Mouse (Mus musculus) hindbrain, embryonic 12.5 days (tissue): ENCODE measurements around the gene Mta3. TPM values are rescaled to one million over a fixed set of nuclear protein-coding genes. Genes with fewer than 3 reads are reported as not detected.
A peak's percentile ranks its signal among the peaks of the same experiment; 100 is the strongest.
"Not testable (repeated sequence)": the region's sequence is repeated elsewhere in the genome, so short reads cannot be mapped to it uniquely, and the experiment has no call there.

Experiments used
- ATAC-seq: fragments of 200-750 bp; cut with Nextera tagmentation; 2 replicates; pipeline ENCODE4 v1.8.0; 2017; ENCODE audit warnings: moderate TSS enrichment; ENCODE audit not compliant: low FRiP score
- H3K27ac ChIP-seq: fragments of 300-500 bp; sonication (generic); 2 replicates; pipeline ENCODE4 v1.5.1; 2016; ENCODE audit warnings: mild to moderate bottlenecking
- H3K27me3 ChIP-seq: fragments of 300-500 bp; sonication (generic); 2 replicates; pipeline ENCODE4 v1.6.1; 2016; ENCODE audit warnings: mild to moderate bottlenecking
- H3K36me3 ChIP-seq: fragments of 300-500 bp; sonication (generic); 2 replicates; pipeline ENCODE4 v1.6.1; 2016; ENCODE audit warnings: mild to moderate bottlenecking
- H3K4me1 ChIP-seq: fragments of 300-500 bp; sonication (generic); 2 replicates; pipeline ENCODE4 v1.6.1; 2016
- H3K4me2 ChIP-seq: fragments of 300-500 bp; sonication (generic); replicated peaks from 2 replicates; pipeline ENCODE4 v1.6.1; 2016; ENCODE audit warnings: mild to moderate bottlenecking
- H3K4me3 ChIP-seq: fragments of 300-500 bp; sonication (generic); 2 replicates; pipeline ENCODE4 v1.5.1; 2016; ENCODE audit warnings: mild to moderate bottlenecking
- H3K9ac ChIP-seq: fragments of 300-500 bp; sonication (generic); 2 replicates; pipeline ENCODE4 v1.6.1; 2016; ENCODE audit warnings: mild to moderate bottlenecking, moderate library complexity
- H3K9me3 ChIP-seq: fragments of 300-500 bp; sonication (generic); replicated peaks from 2 replicates; pipeline ENCODE4 v1.6.1; 2016; ENCODE audit warnings: mild to moderate bottlenecking
- WGBS: fragments of 180-500 bp; shearing (Covaris S2); methylation state at CpG from one replicate; pipeline ENCODE4 v1.1.7; 2016; 5-methylcytosine and 5-hydroxymethylcytosine counted together
- polyA plus RNA-seq: library from polyadenylated mRNA; unstranded; fragments of >200 nt; fragmentation: Nextera tagmentation; extraction: Ambion mirVana; gene quantifications from 2 replicates; pipeline ENCODE4 v1.2.1, GENCODE M21; 2016

Mta3 gene
- polyA plus RNA-seq, 1 experiment from 2014 or later: 43.4 TPM

DNA sequence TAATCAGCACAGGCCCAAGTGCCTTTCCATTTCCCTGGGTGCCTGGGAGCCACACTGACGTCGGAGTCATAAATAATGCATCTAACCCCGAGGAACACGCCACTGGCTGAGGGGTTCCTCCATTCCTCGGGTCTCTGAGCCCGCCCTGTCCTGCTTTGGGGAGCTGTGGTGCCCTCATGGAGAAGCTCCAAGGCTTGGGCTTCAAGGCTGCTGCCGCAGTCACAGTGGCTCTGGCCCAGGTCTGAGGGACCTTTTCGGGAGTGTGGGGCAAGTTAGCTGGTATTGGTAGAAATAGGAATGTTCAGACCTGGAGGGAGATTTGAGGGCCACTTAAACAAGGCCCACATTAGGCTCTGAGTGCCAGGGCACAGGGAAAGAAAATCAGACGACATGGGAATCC, 12.0 kb upstream of the Mta3 start:
- Histone ChIP-seq H3K4me2 (no peak overlapping the region), H3K27me3 (no peaks in the 10 kb centered on the region), H3K9ac (no peak overlapping the region), H3K4me3 (no peak overlapping the region), H3K36me3 (no peaks in the 10 kb centered on the region), H3K27ac (no peak overlapping the region), H3K9me3 (no peaks in the 10 kb centered on the region), H3K4me1 (no peaks in the 10 kb centered on the region)
- no peak for ATAC-seq
- WGBS: 82% methylated on average over 9 of the region's 9 CpGs

DNA sequence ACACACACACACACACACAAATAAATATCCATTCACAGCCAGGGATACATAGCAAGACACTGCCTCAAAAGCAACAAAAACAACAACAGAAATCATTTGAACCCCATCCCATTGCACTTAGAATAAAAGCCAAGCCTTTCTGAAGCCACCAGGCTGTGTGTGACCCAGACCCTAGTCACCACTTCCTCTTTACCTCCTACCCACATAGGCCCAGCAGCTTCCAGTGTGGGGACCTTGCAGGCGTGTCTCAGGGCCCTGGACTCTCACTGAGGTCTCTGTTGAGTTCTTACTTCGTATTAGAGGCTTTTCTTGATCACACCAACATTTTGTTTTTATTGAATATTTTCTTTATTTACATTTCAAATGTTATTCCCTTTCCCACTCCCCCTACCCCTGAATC, 10.2 kb upstream of the Mta3 start:
- H3K9me3 ChIP-seq: no peaks in the 10 kb centered on the region
- no peak overlapping the region for H3K27ac ChIP-seq
- no peak for ATAC-seq
- H3K36me3 ChIP-seq: no peaks in the 10 kb centered on the region
- no peaks in the 10 kb centered on the region for H3K4me1 ChIP-seq
- no peak overlapping the region for H3K4me3 ChIP-seq
- 73% methylated on average over 2 of the region's 2 CpGs for WGBS
- H3K9ac ChIP-seq: no peak overlapping the region
- H3K27me3 ChIP-seq: no peaks in the 10 kb centered on the region
- no peak overlapping the region for H3K4me2 ChIP-seq

DNA sequence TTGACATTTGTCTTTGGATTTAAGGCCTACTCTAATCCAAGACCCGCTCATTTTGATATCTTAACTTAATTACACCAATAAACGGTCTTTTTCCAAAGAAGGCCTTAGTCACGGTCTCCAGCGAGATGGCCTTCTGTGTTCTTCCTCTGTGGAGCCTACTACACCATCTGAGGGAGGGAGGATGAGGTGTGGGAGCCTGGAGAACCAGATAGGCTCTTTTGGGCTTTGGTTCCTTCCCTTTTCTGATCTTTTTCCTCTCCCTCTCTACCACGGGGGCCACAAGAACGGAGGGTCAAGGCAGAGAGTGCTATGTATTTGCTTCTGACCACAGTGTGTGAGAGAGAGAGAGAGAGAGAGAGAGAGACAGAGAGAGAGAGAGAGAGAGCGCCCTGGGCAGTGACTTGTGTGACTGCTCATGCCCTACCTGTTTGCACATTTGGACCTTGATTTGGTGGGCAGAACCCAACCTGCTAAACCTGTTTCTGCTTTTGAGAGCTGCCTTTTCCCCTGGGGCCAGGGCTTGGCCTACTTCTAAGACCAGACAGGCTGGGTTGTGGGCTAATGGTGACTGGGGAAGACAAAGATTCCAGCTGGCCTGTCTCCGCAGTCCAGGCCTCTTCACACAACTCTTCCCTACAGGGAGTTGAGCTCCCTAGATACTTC, 6.8 kb upstream of the Mta3 start:
- Histone ChIP-seq H3K9me3 (no peaks in the 10 kb centered on the region), H3K4me1 (no peaks in the 10 kb centered on the region), H3K4me3 (no peak overlapping the region), H3K27me3 (no peaks in the 10 kb centered on the region), H3K27ac (no peak overlapping the region), H3K36me3 (no peaks in the 10 kb centered on the region), H3K4me2 (no peak overlapping the region), H3K9ac (no peak overlapping the region)
- no peak for ATAC-seq
- WGBS: 88% methylated on average over 8 of the region's 8 CpGs

DNA sequence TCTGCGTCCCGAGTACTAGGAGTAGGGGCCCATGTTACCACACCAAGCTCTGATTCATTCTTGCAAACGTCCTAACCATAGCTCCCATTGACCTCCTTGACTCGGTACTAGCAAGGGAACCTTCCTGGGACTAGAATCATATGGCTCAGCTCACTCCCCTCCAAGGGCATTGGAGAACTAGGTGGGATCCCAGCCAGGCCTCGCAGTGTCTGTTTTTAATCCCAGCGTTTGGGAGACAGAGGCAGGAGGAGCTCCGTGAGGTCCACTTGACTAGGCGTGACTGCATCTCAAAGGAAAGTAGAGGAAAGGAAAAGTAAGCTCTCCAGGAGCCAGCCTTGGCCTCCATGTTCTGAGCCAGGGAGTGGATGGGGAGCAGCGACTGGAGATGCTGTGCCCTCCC, 5.8 kb upstream of the Mta3 start:
- H3K27me3 ChIP-seq: no peaks in the 10 kb centered on the region
- H3K36me3 ChIP-seq: no peaks in the 10 kb centered on the region
- H3K4me1 ChIP-seq: no peaks in the 10 kb centered on the region
- ATAC-seq: no peak
- no peak overlapping the region for H3K4me2 ChIP-seq
- no peaks in the 10 kb centered on the region for H3K9me3 ChIP-seq
- 85% methylated on average over 9 of the region's 9 CpGs for WGBS
- H3K27ac ChIP-seq: no peak overlapping the region
- no peak overlapping the region for H3K9ac ChIP-seq
- no peak overlapping the region for H3K4me3 ChIP-seq

DNA sequence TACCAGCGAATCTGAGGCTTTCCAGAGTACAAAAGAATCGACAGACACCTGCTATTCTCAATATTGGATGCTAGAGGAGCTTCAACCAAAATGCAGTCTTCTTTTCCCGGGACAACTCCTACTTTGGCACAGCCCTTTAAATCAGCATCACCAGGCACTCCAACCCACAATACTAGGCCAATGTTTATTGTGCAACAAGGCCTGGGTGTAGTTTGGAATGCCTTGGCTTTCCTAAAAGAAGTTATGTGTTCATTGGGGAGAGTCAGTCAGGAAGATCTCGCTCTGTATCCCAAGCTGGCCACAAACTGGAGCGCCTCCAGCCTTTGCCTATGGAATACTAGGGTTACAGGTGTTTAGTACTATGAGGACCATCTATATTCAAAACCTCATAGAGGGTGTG, 1.5 kb upstream of the Mta3 start:
- no peak for ATAC-seq
- peaks cover 9% of the 10 kb centered on the region for H3K4me1 ChIP-seq

DNA sequence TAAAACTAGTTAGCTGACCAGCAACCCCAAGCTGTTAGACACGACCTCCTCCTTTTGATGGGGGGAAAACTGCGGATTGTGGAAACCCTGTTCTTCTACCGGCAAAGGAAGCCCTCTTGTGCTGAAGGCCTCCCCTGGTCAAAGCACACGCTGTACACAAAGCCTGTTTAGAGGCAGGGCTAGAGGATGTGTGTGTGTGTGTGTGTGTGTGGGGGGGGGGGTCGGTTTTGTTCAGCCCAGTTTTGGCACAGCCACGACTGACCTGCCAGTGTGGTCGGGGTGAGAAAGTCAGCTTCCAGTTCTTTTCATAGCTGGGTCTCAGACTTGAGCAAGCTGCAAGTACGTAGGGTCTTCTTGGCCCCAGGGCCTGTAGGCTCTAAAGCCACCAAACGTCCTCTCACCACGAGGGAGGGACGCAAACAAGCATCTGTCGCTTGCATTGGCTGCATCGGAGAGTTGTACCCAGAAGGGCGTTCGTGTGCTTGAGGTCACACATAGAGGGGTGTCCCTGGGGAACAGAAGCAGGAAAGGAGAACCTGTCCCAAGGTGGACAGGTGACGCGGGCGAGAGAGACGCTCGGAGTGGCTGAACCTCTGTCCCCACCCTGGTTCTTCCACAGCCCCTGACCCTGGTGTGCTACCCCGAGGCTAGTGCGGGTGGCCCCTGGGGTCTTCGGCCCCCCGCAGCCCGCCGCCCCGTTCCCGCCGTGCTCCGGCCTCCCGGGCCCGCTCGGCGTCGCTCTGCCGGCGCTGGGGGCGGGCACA, 429 bp upstream of the Mta3 start:
- 2% methylated on average over 31 of the region's 38 CpGs for WGBS
- ATAC-seq: peak; percentile 80

More for the DNA sequence above, 1.5 kb upstream of the Mta3 start:
- no peaks in the 10 kb centered on the region for H3K36me3 ChIP-seq
- whole genome bisulfite sequencing: 91% methylated on average over 5 of the region's 5 CpGs
- H3K27ac ChIP-seq: no peak overlapping the region
- H3K9ac ChIP-seq: no peak overlapping the region
- no peaks in the 10 kb centered on the region for H3K9me3 ChIP-seq
- no peak overlapping the region for H3K4me2 ChIP-seq
- H3K27me3 ChIP-seq: no peaks in the 10 kb centered on the region
- no peak overlapping the region for H3K4me3 ChIP-seq

DNA sequence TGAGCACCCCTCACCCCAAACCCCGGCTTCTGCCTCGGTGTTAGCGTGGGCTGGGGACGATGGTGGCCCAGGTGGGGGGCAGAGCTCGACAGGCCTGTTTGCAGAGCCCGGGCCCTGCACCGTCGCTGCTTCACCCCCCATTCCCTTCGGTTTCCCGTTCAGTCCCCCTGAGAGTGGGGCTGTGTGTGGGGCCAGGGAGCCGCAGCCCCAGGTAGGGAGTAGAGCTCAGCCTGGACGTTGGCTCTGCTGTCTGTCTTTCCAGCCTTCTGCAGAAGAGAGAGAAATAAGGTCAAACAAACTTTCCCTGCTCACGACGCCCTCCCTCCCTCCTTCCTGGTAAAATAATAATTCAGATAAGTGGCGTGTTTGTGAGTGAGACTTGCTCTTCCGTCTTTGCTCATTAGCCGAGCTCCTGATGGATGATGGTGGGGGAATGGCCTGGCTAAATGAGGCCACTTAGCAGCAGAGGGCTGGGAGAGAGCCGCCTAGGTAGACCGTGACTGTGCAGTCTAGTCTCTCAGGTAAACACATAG, 697 bp downstream of the Mta3 start:
- Histone ChIP-seq H3K4me3 (peak overlapping the region; percentile 85), H3K9me3 (no peaks in the 10 kb centered on the region), H3K4me2 (peak overlapping the region; percentile 85), H3K4me1 (peaks cover 9% of the 10 kb centered on the region), H3K36me3 (peaks cover 11% of the 10 kb centered on the region; the same call in 1 of the 2 replicates), H3K27me3 (no peaks in the 10 kb centered on the region), H3K9ac (peak overlapping the region; percentile 94), H3K27ac (peak overlapping the region; percentile 90)
- WGBS: 3% methylated on average over 19 of the region's 19 CpGs
- ATAC-seq: peak; percentile 79

More for the DNA sequence above, 429 bp upstream of the Mta3 start:
- H3K9me3 ChIP-seq: no peaks in the 10 kb centered on the region
- peak overlapping the region; percentile 94 for H3K9ac ChIP-seq
- peak overlapping the region; percentile 85 for H3K4me3 ChIP-seq
- H3K4me2 ChIP-seq: peak overlapping the region; percentile 85
- peaks cover 9% of the 10 kb centered on the region for H3K4me1 ChIP-seq
- H3K36me3 ChIP-seq: peaks cover 8% of the 10 kb centered on the region; the same call in 1 of the 2 replicates
- H3K27me3 ChIP-seq: no peaks in the 10 kb centered on the region
- H3K27ac ChIP-seq: peak overlapping the region; percentile 90

DNA sequence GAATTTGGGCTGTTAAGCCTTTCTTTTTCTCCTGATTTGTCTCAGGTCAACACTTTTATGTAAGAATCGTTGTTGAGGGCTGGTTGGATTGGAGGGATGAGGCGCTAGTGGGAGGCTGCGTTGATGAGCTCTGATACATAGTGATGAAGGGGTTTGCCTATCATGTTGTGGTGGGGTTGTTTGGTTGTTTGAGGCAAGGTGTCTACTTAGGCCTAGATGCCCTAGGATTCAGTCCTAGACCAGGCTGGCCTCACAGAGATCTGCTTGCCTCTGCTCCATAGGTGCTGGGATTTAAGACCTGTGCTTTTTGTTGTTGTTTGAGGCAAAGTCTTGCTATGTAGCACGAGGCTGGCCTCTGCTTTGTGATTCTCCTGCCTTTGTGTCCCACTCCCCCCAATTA, 1.4 kb downstream of the Mta3 start:
- no peaks in the 10 kb centered on the region for H3K27me3 ChIP-seq

DNA sequence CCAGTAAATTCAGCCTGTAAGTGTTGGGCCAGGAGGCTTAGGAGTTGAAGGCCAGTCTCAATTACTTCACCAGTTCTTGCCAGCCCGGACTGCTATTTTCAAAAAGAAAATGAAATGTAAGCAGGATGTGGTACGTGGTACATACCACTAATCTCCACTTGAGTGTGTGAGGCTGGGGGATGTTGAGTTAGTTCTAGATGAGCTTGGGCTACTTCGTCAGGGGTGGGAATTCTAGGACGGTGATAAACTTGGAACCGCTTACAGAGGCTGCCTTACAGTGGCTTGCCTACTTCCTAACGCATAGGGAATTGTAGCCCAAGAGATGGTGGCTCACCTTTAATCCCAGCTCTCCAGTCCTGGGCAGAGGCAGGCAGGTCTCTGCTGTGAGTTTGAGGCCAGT, 1.9 kb downstream of the Mta3 start:
- no peaks in the 10 kb centered on the region for H3K27me3 ChIP-seq
- no peak overlapping the region for H3K9ac ChIP-seq
- H3K27ac ChIP-seq: no peak overlapping the region
- no peak for ATAC-seq
- no peak overlapping the region for H3K4me3 ChIP-seq
- H3K36me3 ChIP-seq: peaks cover 11% of the 10 kb centered on the region; the same call in 1 of the 2 replicates
- WGBS: 96% methylated on average over 6 of the region's 6 CpGs
- H3K4me2 ChIP-seq: no peak overlapping the region
- H3K4me1 ChIP-seq: peaks cover 9% of the 10 kb centered on the region
- no peaks in the 10 kb centered on the region for H3K9me3 ChIP-seq

More for the DNA sequence above, 1.4 kb downstream of the Mta3 start:
- Histone ChIP-seq H3K4me3 (peak overlapping the region; percentile 85), H3K9me3 (no peaks in the 10 kb centered on the region), H3K4me2 (peak overlapping the region; percentile 85), H3K36me3 (peaks cover 11% of the 10 kb centered on the region; the same call in 1 of the 2 replicates), H3K4me1 (peaks cover 9% of the 10 kb centered on the region), H3K27ac (no peak overlapping the region), H3K9ac (no peak overlapping the region)
- ATAC-seq: no peak
- WGBS: 83% methylated on average over 4 of the region's 4 CpGs

DNA sequence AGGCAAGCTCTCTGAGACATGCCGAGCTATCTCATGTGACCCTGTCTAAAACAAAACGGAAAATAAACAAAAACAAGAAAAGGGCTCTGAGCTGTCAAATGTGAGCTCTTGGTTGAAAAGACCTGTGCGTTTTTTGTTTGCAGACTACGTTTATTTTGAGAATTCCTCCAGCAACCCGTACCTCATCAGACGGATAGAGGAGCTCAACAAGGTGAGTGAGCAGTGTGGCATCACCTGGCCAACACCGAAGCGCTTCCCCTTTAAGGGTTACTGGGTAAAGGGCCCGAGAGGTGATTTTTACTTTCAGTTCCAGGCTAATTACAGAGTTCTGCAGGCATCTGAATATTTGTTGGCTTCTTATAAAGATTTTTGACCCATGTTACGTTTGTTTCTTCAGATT, 2.3 kb downstream of the Mta3 start:
- 88% methylated on average over 10 of the region's 10 CpGs for WGBS
- H3K36me3 ChIP-seq: peaks cover 11% of the 10 kb centered on the region; the same call in 1 of the 2 replicates
- no peaks in the 10 kb centered on the region for H3K9me3 ChIP-seq
- H3K4me2 ChIP-seq: no peak overlapping the region
- ATAC-seq: no peak
- H3K27ac ChIP-seq: no peak overlapping the region
- H3K27me3 ChIP-seq: no peaks in the 10 kb centered on the region
- peaks cover 9% of the 10 kb centered on the region for H3K4me1 ChIP-seq
- H3K9ac ChIP-seq: no peak overlapping the region
- H3K4me3 ChIP-seq: no peak overlapping the region

DNA sequence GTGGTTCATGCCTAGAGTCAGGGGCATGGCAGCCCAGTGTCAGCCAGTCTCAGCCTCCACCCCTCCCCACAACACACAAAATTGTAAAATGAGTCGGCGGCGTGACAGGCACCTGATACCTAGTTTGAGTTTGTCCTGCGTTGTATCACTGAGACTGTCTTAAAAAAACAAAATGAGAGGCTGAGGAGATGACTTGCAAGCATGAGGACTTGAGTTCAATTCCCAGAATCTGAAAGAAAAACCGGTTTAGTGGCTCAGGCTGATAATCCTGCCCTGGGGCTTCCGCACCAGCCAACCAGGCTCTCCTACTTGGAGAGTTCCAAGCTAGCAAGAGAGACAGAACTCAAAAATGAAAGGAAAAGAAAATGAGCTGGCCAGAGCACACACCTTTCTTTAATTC, 2.9 kb downstream of the Mta3 start:
- H3K27me3 ChIP-seq: no peaks in the 10 kb centered on the region
- peaks cover 11% of the 10 kb centered on the region; the same call in 1 of the 2 replicates for H3K36me3 ChIP-seq
- no peak overlapping the region for H3K9ac ChIP-seq
- no peak overlapping the region for H3K4me2 ChIP-seq
- H3K4me3 ChIP-seq: no peak overlapping the region
- no peaks in the 10 kb centered on the region for H3K9me3 ChIP-seq
- peaks cover 9% of the 10 kb centered on the region for H3K4me1 ChIP-seq
- H3K27ac ChIP-seq: no peak overlapping the region
- 89% methylated on average over 6 of the region's 6 CpGs for WGBS
- no peak for ATAC-seq

DNA sequence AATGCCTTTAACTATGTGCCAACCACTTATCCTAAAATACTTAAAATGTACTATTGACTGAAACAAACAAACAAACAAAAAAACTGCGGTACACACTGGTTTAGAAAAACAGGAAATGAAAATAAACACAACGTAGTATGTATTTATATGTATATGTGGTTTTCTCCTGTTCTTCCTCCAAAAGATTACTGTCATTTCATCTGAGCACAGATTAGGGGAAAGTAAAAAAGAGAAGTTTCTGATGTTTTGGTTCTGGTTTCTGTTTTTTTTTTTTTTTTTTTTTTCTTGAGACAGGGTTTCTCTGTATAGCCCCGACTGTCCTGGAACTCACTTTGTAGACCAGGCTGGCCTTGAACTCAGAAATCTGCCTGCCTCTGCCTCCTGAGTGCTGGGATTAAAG, 3.6 kb downstream of the Mta3 start:
- not testable (repeated sequence) for H3K27me3 ChIP-seq, ATAC-seq, H3K27ac ChIP-seq

More for the DNA sequence above, 3.6 kb downstream of the Mta3 start:
- not testable (repeated sequence) for H3K9me3 ChIP-seq, H3K4me2 ChIP-seq, H3K4me3 ChIP-seq, H3K4me1 ChIP-seq, H3K9ac ChIP-seq
- 90% methylated on average over 2 of the region's 3 CpGs for WGBS
- peaks cover 14% of the 10 kb centered on the region; the same call in 1 of the 2 replicates for H3K36me3 ChIP-seq
